Mouse (Mus musculus) right cerebral cortex, postnatal 4 days (tissue): ENCODE measurements at regions not wholly inside any gene's neighbourhood (a gene's known extent, or its start where the extent isn't known, plus 50 kb on each side); places are given as distances from the start of the nearest gene placed in this dataset.

Experiments used
- DNase-seq: peaks from one replicate; pipeline ENCODE4 v3.0.0-alpha.2; 2022

DNA sequence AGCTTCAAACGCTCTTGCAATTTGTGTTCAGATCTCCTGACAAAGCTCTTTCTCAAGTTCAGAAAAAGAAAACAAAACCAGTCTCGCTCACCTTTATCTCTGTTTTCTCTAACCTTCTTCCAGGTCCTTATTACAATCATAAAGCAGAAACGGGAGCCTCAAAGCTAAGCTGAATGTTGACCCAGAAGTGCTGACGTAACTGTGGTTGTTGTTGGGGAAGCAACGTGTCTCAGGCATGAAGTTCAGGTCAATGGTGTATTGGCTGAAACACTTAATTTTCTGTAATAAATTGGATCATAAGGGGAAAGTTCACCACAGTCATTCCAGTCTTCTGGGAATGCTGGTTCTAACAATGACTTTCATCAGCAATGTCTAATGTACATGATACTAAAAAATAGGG is 586.7 kb downstream of the Ofcc1 start:
- DNase-seq: no peak

DNA sequence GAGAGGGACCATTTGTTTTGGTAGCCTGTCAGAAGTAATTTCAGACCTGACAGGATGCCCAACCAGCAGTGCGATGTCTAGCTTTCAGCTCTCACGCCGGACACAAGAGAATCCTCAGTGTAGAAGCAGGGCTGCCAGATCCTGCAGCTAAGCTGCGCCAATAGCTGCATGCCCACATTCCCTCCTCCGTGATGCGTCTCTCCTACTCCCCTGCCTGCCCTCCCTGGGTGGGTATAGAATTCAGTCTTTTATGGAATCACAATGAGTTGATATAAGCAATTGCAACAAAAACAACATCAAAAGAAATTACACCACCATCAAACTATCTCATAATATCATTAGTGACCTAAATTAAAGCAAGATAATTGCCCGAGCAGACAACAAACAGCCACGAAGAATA is 587.1 kb downstream of the Ofcc1 start:
- DNase-seq: peak; percentile 13

- no peak for DNase-seq
Measured at GRCm38 (mm10) chr13:39769228-39769627, 592.0 kb downstream of the Ofcc1 start.

GRCm38 (mm10) chr13:39766897-39767296 is 594.4 kb downstream of the Ofcc1 start:
- DNase-seq: no peak
